Mouse (Mus musculus): ENCODE data around the gene Sppl2a.

DNA sequence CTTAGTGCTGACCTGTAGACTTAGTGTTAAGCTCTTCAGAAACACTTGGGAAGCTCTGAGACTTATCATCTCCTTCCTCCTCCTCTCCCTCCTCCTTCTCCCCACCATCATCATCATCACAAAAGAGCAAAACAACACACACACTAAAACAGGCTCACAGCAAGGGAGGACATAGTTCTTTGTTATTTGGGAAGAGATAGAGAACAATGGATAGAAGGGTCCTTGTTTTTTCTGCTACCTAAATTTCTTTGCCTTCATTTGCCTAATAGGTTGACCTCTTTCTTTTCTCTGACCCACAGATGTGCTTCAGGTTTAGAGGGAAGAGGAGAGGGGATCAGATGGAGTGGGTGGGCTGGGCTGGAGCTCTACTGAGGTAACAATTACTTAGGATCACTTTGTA is 14.6 kb upstream of the Sppl2a start:
- TF ChIP-seq CTCF (IDR thresholded peaks at IDR 0.05; ENCODE audit: extremely low read depth, insufficient read depth, low read length) (no peak), POLR2A (IDR thresholded peaks at IDR 0.05; ENCODE audit: extremely low read depth, insufficient read depth, low read length) (no peak)
